Mouse (Mus musculus): Measurements from ENCODE around the gene Aldoart2. TPM values are rescaled to one million over a fixed set of nuclear protein-coding genes. Genes with fewer than 3 reads are reported as not detected.
"Not testable (repeated sequence)": the region's sequence is repeated elsewhere in the genome, so short reads cannot be mapped to it uniquely, and the experiment has no call there.

Gene Aldoart2
- total RNA-seq (2021) = not detected
- long read RNA-seq, experiment 1 = 0 reads
- long read RNA-seq, experiment 2 = 0 reads

- DNase-seq (ENCODE audit: low spot score in 2 of 2) = peak; percentile 18 to 20
Observed at GRCm38 (mm10) chr12:55565206-55565605, at the start of gene Aldoart2. Gene Aldoart2 (plus strand): TSS chr12:55565239.

GRCm38 (mm10) chr12:55518061-55518738 is 46.8 kb upstream of the Aldoart2 start:
- peak; percentile 36 to 39 for DNase-seq (ENCODE audit: low spot score in 2 of 2)

- DNase-seq (ENCODE audit: low spot score in 2 of 2) = peak; percentile 21 to 30
Observed at GRCm38 (mm10) chr12:55526983-55527752, 37.9 kb upstream of the Aldoart2 start.

GRCm38 (mm10) chr12:55536537-55537135 is 28.4 kb upstream of the Aldoart2 start:
- peak in 1 of 2 experiments; percentile 24 for DNase-seq (ENCODE audit: low spot score in 2 of 2)

GRCm38 (mm10) chr12:55537742-55538141 is 27.3 kb upstream of the Aldoart2 start:
- no peak for DNase-seq (ENCODE audit: low spot score in 2 of 2)

GRCm38 (mm10) chr12:55538328-55538971 is 26.6 kb upstream of the Aldoart2 start:
- no peak for DNase-seq (ENCODE audit: low spot score in 2 of 2)

- DNase-seq (ENCODE audit: low spot score in 2 of 2) = no peak
Observed at GRCm38 (mm10) chr12:55539157-55539556, 25.9 kb upstream of the Aldoart2 start.

- DNase-seq (ENCODE audit: low spot score in 2 of 2) = not testable (repeated sequence)
Observed at GRCm38 (mm10) chr12:55554901-55555300, 10.1 kb upstream of the Aldoart2 start.

GRCm38 (mm10) chr12:55557866-55558265 is 7.2 kb upstream of the Aldoart2 start:
- DNase-seq (ENCODE audit: low spot score in 2 of 2) = no peak

GRCm38 (mm10) chr12:55559184-55559855 is 5.7 kb upstream of the Aldoart2 start:
- no peak for DNase-seq (ENCODE audit: low spot score in 2 of 2)

GRCm38 (mm10) chr12:55560025-55560690 is 4.9 kb upstream of the Aldoart2 start:
- DNase-seq (ENCODE audit: low spot score in 2 of 2) = no peak

GRCm38 (mm10) chr12:55563742-55564141 is 1.3 kb upstream of the Aldoart2 start:
- DNase-seq (ENCODE audit: low spot score in 2 of 2) = no peak

- DNase-seq (ENCODE audit: low spot score in 2 of 2) = no peak
Observed at GRCm38 (mm10) chr12:55564187-55564963, 664 bp upstream of the Aldoart2 start.

- no peak for DNase-seq (ENCODE audit: low spot score in 2 of 2)
Observed at GRCm38 (mm10) chr12:55565867-55566266, 828 bp downstream of the Aldoart2 start.

GRCm38 (mm10) chr12:55566837-55567236 is 1.8 kb downstream of the Aldoart2 start:
- DNase-seq (ENCODE audit: low spot score in 2 of 2) = no peak

- no peak for DNase-seq (ENCODE audit: low spot score in 2 of 2)
Observed at GRCm38 (mm10) chr12:55568466-55568865, 3.4 kb downstream of the Aldoart2 start.

- DNase-seq (ENCODE audit: low spot score in 2 of 2) = no peak
Observed at GRCm38 (mm10) chr12:55569676-55570075, 4.6 kb downstream of the Aldoart2 start.

- DNase-seq (ENCODE audit: low spot score in 2 of 2) = no peak
Observed at GRCm38 (mm10) chr12:55570646-55571045, 5.6 kb downstream of the Aldoart2 start.

- DNase-seq (ENCODE audit: low spot score in 2 of 2) = no peak
Observed at GRCm38 (mm10) chr12:55571181-55571580, 6.1 kb downstream of the Aldoart2 start.

GRCm38 (mm10) chr12:55571661-55572060 is 6.6 kb downstream of the Aldoart2 start:
- DNase-seq (ENCODE audit: low spot score in 2 of 2) = no peak

Data from layer of hippocampus, postnatal 14 days (tissue).